Mouse (Mus musculus) CH12.LX (cell line): ENCODE data around the gene Arnt. TPM values are rescaled to one million over a fixed set of nuclear protein-coding genes. Genes with fewer than 3 reads are reported as not detected.

ENCODE experiments used
- DNase-seq: peaks from one replicate; pipeline ENCODE4 v3.0.0-alpha.2; 2013; ENCODE audit errors: extremely low read depth
- H3K27ac ChIP-seq: 2 replicates; pipeline ENCODE4 v1.5.1; 2012; ENCODE audit warnings: low read depth, mild to moderate bottlenecking, control low read depth, moderate library complexity; ENCODE audit not compliant: insufficient read depth
- H3K27me3 ChIP-seq: replicated peaks from 2 replicates; pipeline ENCODE3; 2012; ENCODE audit warnings: inconsistent platforms
- H3K36me3 ChIP-seq, 2 experiments: replicated peaks in 1 of 2; 2 replicates each; pipeline versions ENCODE3 to v1.6.1; 2012; ENCODE audit warnings: inconsistent platforms in 1 of 2, low read length in 1 of 2, mild to moderate bottlenecking in 1 of 2, mixed read lengths in 1 of 2, moderate library complexity in 1 of 2; ENCODE audit not compliant: control insufficient read depth in 1 of 2, insufficient read depth in 1 of 2
- H3K4me1 ChIP-seq, 2 experiments: 2 replicates each; pipeline ENCODE4 v1.6.1; 2012; ENCODE audit warnings: inconsistent platforms in 1 of 2, moderate library complexity in 1 of 2; ENCODE audit not compliant: insufficient read depth in 2 of 2, control insufficient read depth in 1 of 2
- H3K4me2 ChIP-seq: 2 replicates; pipeline ENCODE4 v1.6.1; 2012; ENCODE audit warnings: low read depth, mild to moderate bottlenecking, control low read depth; ENCODE audit not compliant: poor library complexity, insufficient read depth, severe bottlenecking
- H3K4me3 ChIP-seq, 3 experiments: fragments of 150-350 bp in 1 of 3; sonication (generic) in 1 of 3; replicated peaks in 1 of 3; 2 replicates each; pipeline versions ENCODE3 to v1.5.1; 2011 to 2012; ENCODE audit warnings: low read depth in 2 of 3, low read length in 2 of 3, mild to moderate bottlenecking in 2 of 3, moderate library complexity in 2 of 3, control low read depth in 1 of 3, improper control_type of control experiment in 1 of 3, inconsistent platforms in 1 of 3, mixed read lengths in 1 of 3; ENCODE audit not compliant: poor library complexity in 1 of 3
- H3K79me2 ChIP-seq: replicated peaks from 2 replicates; pipeline ENCODE4 v1.6.1; 2012; ENCODE audit warnings: mild to moderate bottlenecking, moderate library complexity; ENCODE audit not compliant: control insufficient read depth, poor library complexity, insufficient read depth, severe bottlenecking; ENCODE audit errors: extremely low read depth
- H3K9ac ChIP-seq: 2 replicates; pipeline ENCODE4 v1.6.1; 2012; ENCODE audit warnings: low read depth, mild to moderate bottlenecking, control low read depth, moderate library complexity; ENCODE audit not compliant: insufficient read depth
- H3K9me3 ChIP-seq: replicated peaks from 2 replicates; pipeline ENCODE3; 2012; ENCODE audit warnings: low read length, inconsistent platforms, mixed read lengths
- BHLHE40 ChIP-seq: IDR thresholded peaks from 2 replicates; pipeline ENCODE4 v1.6.1; 2011; ENCODE audit warnings: mild to moderate bottlenecking, low read depth, low read length, improper control_type of control experiment
- CHD1 ChIP-seq: IDR thresholded peaks from 2 replicates; pipeline ENCODE4 v1.6.1; 2012; ENCODE audit warnings: low read depth, low read length, improper control_type of control experiment, inconsistent platforms
- E2F4 ChIP-seq: IDR thresholded peaks from 2 replicates; pipeline ENCODE4 v1.6.1; 2011; ENCODE audit warnings: low read depth, low read length, improper control_type of control experiment; ENCODE audit not compliant: insufficient replicate concordance
- HCFC1 ChIP-seq: IDR thresholded peaks from 2 replicates; pipeline ENCODE4 v1.6.1; 2012; ENCODE audit warnings: low read depth, mild to moderate bottlenecking, inconsistent platforms, low read length, improper control_type of control experiment
- IRF4 ChIP-seq: IDR thresholded peaks from 2 replicates; pipeline ENCODE4 v1.6.1; 2014; ENCODE audit warnings: low read depth, mild to moderate bottlenecking, inconsistent platforms, low read length, improper control_type of control experiment
- MAFK ChIP-seq: IDR thresholded peaks from 2 replicates; pipeline ENCODE4 v1.6.1; 2011; ENCODE audit warnings: low read length, improper control_type of control experiment; ENCODE audit not compliant: insufficient replicate concordance
- MEF2A ChIP-seq: IDR thresholded peaks from 2 replicates; pipeline ENCODE4 v1.6.1; 2014; ENCODE audit warnings: low read depth, mild to moderate bottlenecking, inconsistent platforms, low read length, improper control_type of control experiment, borderline replicate concordance
- MXI1 ChIP-seq: IDR thresholded peaks from 2 replicates; pipeline ENCODE4 v1.6.1; 2011; ENCODE audit warnings: mild to moderate bottlenecking, low read depth, low read length, improper control_type of control experiment
- MYC ChIP-seq: IDR thresholded peaks from 2 replicates; pipeline ENCODE4 v1.6.1; 2011; ENCODE audit warnings: low read depth, mild to moderate bottlenecking, improper control_type of control experiment, low read length
- NELFE ChIP-seq: IDR thresholded peaks from 2 replicates; pipeline ENCODE4 v1.6.1; 2011; ENCODE audit warnings: low read depth, low read length, improper control_type of control experiment
- NRF1 ChIP-seq: IDR thresholded peaks from 2 replicates; pipeline ENCODE4 v1.6.1; 2014; ENCODE audit warnings: low read depth, mild to moderate bottlenecking, inconsistent platforms, low read length, improper control_type of control experiment, moderate library complexity
- POLR2AphosphoS2 ChIP-seq: IDR thresholded peaks from 2 replicates; pipeline ENCODE4 v1.6.1; 2011; ENCODE audit warnings: low read depth, low read length, improper control_type of control experiment
- SIN3A ChIP-seq: IDR thresholded peaks from 2 replicates; pipeline ENCODE4 v1.6.1; 2012; ENCODE audit warnings: low read length, improper control_type of control experiment, inconsistent platforms
- TBP ChIP-seq: conservative IDR thresholded peaks from 2 replicates; pipeline ENCODE4 v1.6.1; 2011; ENCODE audit warnings: low read depth, low read length, improper control_type of control experiment
- TCF12 ChIP-seq: IDR thresholded peaks from 2 replicates; pipeline ENCODE4 v1.6.1; 2014; ENCODE audit warnings: low read depth, mild to moderate bottlenecking, inconsistent platforms, low read length, improper control_type of control experiment
- USF1 ChIP-seq: IDR thresholded peaks from 2 replicates; pipeline ENCODE4 v1.6.1; 2014; ENCODE audit warnings: low read depth, mild to moderate bottlenecking, inconsistent platforms, low read length, improper control_type of control experiment
- ZKSCAN1 ChIP-seq: IDR thresholded peaks from 2 replicates; pipeline ENCODE4 v1.6.1; 2012; ENCODE audit warnings: low read depth, inconsistent platforms, low read length, improper control_type of control experiment, borderline replicate concordance
- ZMIZ1 ChIP-seq: IDR thresholded peaks from 2 replicates; pipeline ENCODE4 v1.6.1; 2012; ENCODE audit warnings: low read depth, mild to moderate bottlenecking, inconsistent platforms, low read length, improper control_type of control experiment
- ZNF384 ChIP-seq: IDR thresholded peaks from 2 replicates; pipeline ENCODE4 v1.6.1; 2012; ENCODE audit warnings: low read depth, low read length, improper control_type of control experiment, inconsistent platforms
- dilution Hi-C: fragments of 300-500 bp; cut with MboI; formaldehyde crosslinking; loops from 2 replicates; pipeline ENCODE4 v1.14.3; 2020; ENCODE audit warnings: low sequenced_read_pairs; ENCODE audit not compliant: extremely low pct_unique_long_range_greater_than_20kb, extremely low pct_ligation_motif_present
- in situ Hi-C: fragments of 300-500 bp; cut with MboI; formaldehyde crosslinking; loops from 3 replicates; pipeline ENCODE4 v1.14.3; 2019; ENCODE audit warnings: low sequenced_read_pairs, low pct_ligation_motif_present, low pct_unique_long_range_greater_than_20kb, mixed read lengths
- polyA plus RNA-seq: library from polyadenylated mRNA; unstranded; fragments of >175 nt; gene quantifications from 2 replicates; pipeline ENCODE4 v1.2.1, GENCODE M21; 2012; ENCODE audit warnings: low read depth; ENCODE audit not compliant: insufficient read length
- total RNA-seq, 2 experiments: library from RNA; depleted of rRNA; stranded (reverse); fragments of 300-350 nt in 1 of 2; fragments of >200 nt in 1 of 2; gene quantifications; 2 replicates each; pipeline ENCODE4 v1.2.3; 2012 to 2014

The Arnt gene
- total and polyA plus RNA-seq, 3 experiments = 12.4 to 27.7 (median 13.2) TPM

DNA sequence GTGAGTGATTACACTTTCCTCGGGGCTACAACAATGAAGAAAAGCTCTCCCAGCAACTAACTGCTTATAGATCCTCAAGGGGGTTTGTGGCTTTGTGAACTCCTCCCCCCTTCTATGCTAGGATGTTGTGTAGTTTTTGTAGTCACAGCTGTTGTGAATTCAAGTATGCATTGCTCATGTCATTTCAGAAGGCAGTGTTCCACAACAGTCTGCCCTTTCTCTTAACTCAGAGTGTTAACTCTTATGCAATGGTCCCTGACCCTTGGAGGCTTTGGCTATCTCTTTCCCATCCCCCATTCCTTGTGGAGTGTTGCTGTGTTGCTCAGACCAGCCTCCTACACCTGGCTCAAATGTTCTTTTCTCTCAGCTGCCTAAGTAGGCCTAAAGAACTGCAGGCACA lies 25.2 kb downstream of the Arnt start:
- Histone ChIP-seq H3K9me3 (no peaks in the 10 kb centered on the region), H3K4me3 (no peak overlapping the region), H3K4me2 (no peak overlapping the region), H3K79me2 (no peaks in the 10 kb centered on the region), H3K9ac (no peak overlapping the region), H3K4me1 (peaks cover 5 to 20% of the 10 kb centered on the region in 2 experiments; a peak in 3 of 4 replicates), H3K27ac (no peak overlapping the region), H3K36me3 (peaks cover 13 to 53% of the 10 kb centered on the region in 2 experiments), H3K27me3 (no peaks in the 10 kb centered on the region)
- DNase-seq = no peak
- in situ Hi-C loops (no loop called here), dilution Hi-C loops (no loop called here)
- TF ChIP-seq MXI1 = no peak
- no peak for TF ChIP-seq ZNF384
- no peak for TF ChIP-seq BHLHE40
- TF ChIP-seq POLR2AphosphoS2 = no peak
- TF ChIP-seq TCF12 = no peak
- no peak for TF ChIP-seq NELFE
- TF ChIP-seq SIN3A = no peak
- TF ChIP-seq MAFK = no peak
- no peak for TF ChIP-seq CHD1
- TF ChIP-seq MYC = no peak
- TF ChIP-seq USF1 = no peak
- TF ChIP-seq ZKSCAN1 = no peak
- no peak for TF ChIP-seq HCFC1
- no peak for TF ChIP-seq IRF4
- no peak for TF ChIP-seq NRF1
- TF ChIP-seq E2F4 = no peak

DNA sequence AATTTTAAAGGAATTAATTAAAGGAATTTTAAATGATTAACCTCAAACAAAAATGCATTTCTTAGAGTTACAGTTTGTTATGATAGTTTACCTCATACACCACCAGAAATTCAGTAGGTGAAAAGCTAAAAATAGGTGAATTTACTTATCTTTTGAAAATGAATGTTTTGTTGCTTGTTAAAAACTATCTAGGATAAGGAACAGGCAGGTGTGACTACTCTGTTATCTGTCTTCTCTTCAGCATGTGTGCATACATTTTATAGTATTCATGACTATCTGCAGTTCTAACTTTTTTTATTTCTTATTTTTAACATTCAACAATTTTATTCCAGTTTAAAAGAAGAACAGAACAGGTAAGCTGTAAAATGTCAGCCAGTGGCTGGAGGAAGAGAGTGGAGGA lies 29.7 kb downstream of the Arnt start:
- dilution Hi-C loops (no loop called here), in situ Hi-C loops (loop anchor here (10.0 kb wide), 1 partner anchor 129 kb away; no protein-coding TSS in a partner anchor)
- Histone ChIP-seq H3K36me3 (peaks cover 9 to 65% of the 10 kb centered on the region in 2 experiments), H3K4me2 (no peak overlapping the region), H3K9me3 (no peaks in the 10 kb centered on the region), H3K27ac (no peak overlapping the region), H3K4me3 (no peak overlapping the region), H3K4me1 (peaks cover 3 to 8% of the 10 kb centered on the region in 2 experiments; a peak in 3 of 4 replicates), H3K9ac (no peak overlapping the region), H3K79me2 (no peaks in the 10 kb centered on the region), H3K27me3 (no peaks in the 10 kb centered on the region)
- TF ChIP-seq MEF2A = no peak
- TF ChIP-seq TBP = no peak
- no peak for TF ChIP-seq ZMIZ1
- DNase-seq = no peak
